In genomic region chr3:30647440-30648090, GRCm38 (mm10) we compare ENCODE assay signal across 8 mouse cellular contexts. TPM values are rescaled to one million over a fixed set of nuclear protein-coding genes. Genes with fewer than 3 reads are reported as not detected.
DNase-seq lines count a peak whose midpoint lies in the region; ATAC-seq and TF ChIP-seq lines count a peak whose summit lies in the region.

Lrrc34 (minus strand) TSS chr3:30647869.

- no peaks in the 10 kb centered on the region for H3K9me3 ChIP-seq in heart, embryonic 12.5 days (replicated peaks)
- no peaks in the 10 kb centered on the region for H3K9me3 ChIP-seq in lung, embryonic 16.5 days (ENCODE audit: control insufficient read depth, low read length)

- no peak within 1 kb of the TSS for H3K27ac ChIP-seq in layer of hippocampus, adult 2 months
- no peak within 1 kb of the TSS for H3K27ac ChIP-seq in heart, embryonic 12.5 days (ENCODE audit: poor library complexity, severe bottlenecking)
- H3K27ac ChIP-seq in lung, embryonic 16.5 days (ENCODE audit: low read length), result no peak within 1 kb of the TSS

- H3K4me1 ChIP-seq in heart, embryonic 12.5 days (replicated peaks), result peaks cover 12% of the 10 kb centered on the region
- H3K4me1 ChIP-seq in lung, embryonic 16.5 days (replicated peaks; ENCODE audit: control insufficient read depth, insufficient read depth, low read length), result peaks cover 10% of the 10 kb centered on the region; the same call in 1 of the 2 replicates

- peak within 1 kb of the TSS; percentile 77 for H3K9ac ChIP-seq in heart, embryonic 12.5 days
- H3K9ac ChIP-seq in lung, embryonic 16.5 days (ENCODE audit: low read length), result peak within 1 kb of the TSS; percentile 66

- peaks cover 40% of the 10 kb centered on the region for H3K27me3 ChIP-seq in heart, embryonic 12.5 days (replicated peaks)
- H3K27me3 ChIP-seq in lung, embryonic 16.5 days (ENCODE audit: control insufficient read depth, insufficient read depth, low read depth, low read length), result peaks cover 17% of the 10 kb centered on the region

- DNase-seq in layer of hippocampus, postnatal 10 days (ENCODE audit: low spot score in 2 of 2), result peak; percentile 17 to 37
- DNase-seq in layer of hippocampus, adult 2 months (ENCODE audit: low spot score in 2 of 2), result no peak
- DNase-seq in c-Kit-positive CD71-negative TER-119-negative erythroid progenitor cells, embryonic 14.5 days (ENCODE audit: low read depth), result peak; percentile 65
- peak; percentile 28 for DNase-seq in kidney, adult 9 months
- peak; percentile 29 for DNase-seq in ovary, adult 18-20 months (ENCODE audit: low spot score)
- no peak for DNase-seq in cerebellum, adult 11-12 months

- no peak for TF ChIP-seq CTCF in layer of hippocampus, adult 2 months (conservative IDR thresholded peaks at IDR 0.05)

- H3K36me3 ChIP-seq in heart, embryonic 12.5 days, result no peaks in the 10 kb centered on the region
- no peaks in the 10 kb centered on the region for H3K36me3 ChIP-seq in lung, embryonic 16.5 days (ENCODE audit: control insufficient read depth, insufficient read depth, low read length)

- peak; percentile 75 for ATAC-seq in heart, embryonic 12.5 days (ENCODE audit: insufficient number of reproducible peaks, low FRiP score)
- ATAC-seq in lung, embryonic 16.5 days (ENCODE audit: low read depth), result peak; percentile 94

- peak within 1 kb of the TSS; percentile 94 for H3K4me2 ChIP-seq in heart, embryonic 12.5 days
- H3K4me2 ChIP-seq in lung, embryonic 16.5 days (ENCODE audit: low read depth, low read length), result peak within 1 kb of the TSS; percentile 73

- H3K4me3 ChIP-seq in layer of hippocampus, adult 2 months, result no peak within 1 kb of the TSS; the same call in 1 of the 2 replicates
- H3K4me3 ChIP-seq in heart, embryonic 12.5 days, result peak within 1 kb of the TSS; percentile 52
- H3K4me3 ChIP-seq in lung, embryonic 16.5 days (ENCODE audit: low read length), result peak within 1 kb of the TSS; percentile 46

- WGBS in heart, embryonic 12.5 days, result under 1% methylated on average over 25 of the region's 25 CpGs
- WGBS in lung, embryonic 16.5 days, result 4% methylated on average over 25 of the region's 25 CpGs

RNA-seq across cellular contexts. Expression of gene Lrrc34, which starts in this region (rescaled TPM):
- under 1 TPM; 0.18 to 0.55 TPM for total RNA-seq in layer of hippocampus, postnatal 10 days (2021)
- under 1 TPM; 0.17 to 0.18 TPM for total RNA-seq in layer of hippocampus, adult 2 months (2021)
- polyA plus RNA-seq in heart, embryonic 12.5 days (2016; fragmentation: Nextera tagmentation; extraction: Ambion mirVana), result 0.49 and 0.62 TPM in 2 replicates
- 6.4 and 6.7 TPM in 2 replicates for polyA plus RNA-seq in lung, embryonic 16.5 days (2015; fragmentation: Nextera tagmentation; extraction: Ambion mirVana)

Comparison
In these comparisons a context has a peak if more than half of its experiments do, and no peak if none do; other contexts are left out.
1. Peak in DNase-seq in layer of hippocampus, postnatal 10 days; RNA of the gene not detected or under 1 TPM.
2. Peak in ATAC-seq, H3K4me3 ChIP-seq, H3K9ac ChIP-seq and H3K4me2 ChIP-seq in heart, embryonic 12.5 days; RNA of the gene not detected or under 1 TPM.
3. DNase-seq: peak in c-Kit-positive CD71-negative TER-119-negative erythroid progenitor cells, embryonic 14.5 days (single experiment), kidney, adult 9 months (single experiment) and ovary, adult 18-20 months (single experiment); none in layer of hippocampus, adult 2 months (0 of 2) and cerebellum, adult 11-12 months (single experiment).